Mouse (Mus musculus) thymus, adult 2 months (tissue): ENCODE measurements at regions not wholly inside any gene's neighbourhood (a gene's known extent, or its start where the extent isn't known, plus 50 kb on each side); places are given as distances from the start of the nearest gene placed in this dataset.

ENCODE experiments used
- CTCF ChIP-seq: fragments of 200-500 bp; IDR thresholded peaks from 2 replicates; pipeline ENCODE4 v1.5.1; 2012; ENCODE audit warnings: mild to moderate bottlenecking, control low read depth, low read length, moderate library complexity, borderline replicate concordance; ENCODE audit not compliant: control insufficient read depth, poor library complexity, insufficient read depth; ENCODE audit errors: extremely low read depth
- POLR2A ChIP-seq: fragments of 200-500 bp; IDR thresholded peaks from 2 replicates; pipeline ENCODE4 v1.6.1; 2012; ENCODE audit warnings: mild to moderate bottlenecking, low read length, control low read depth, moderate library complexity; ENCODE audit not compliant: control insufficient read depth, poor library complexity, insufficient read depth; ENCODE audit errors: extremely low read depth

- TF ChIP-seq CTCF: no peak
- no peak for TF ChIP-seq POLR2A
Measured at GRCm38 (mm10) chr4:10072500-10073106, 801.7 kb upstream of the 2610301B20Rik start.
